Mouse (Mus musculus): ENCODE data around the gene Jazf1. TPM values are rescaled to one million over a fixed set of nuclear protein-coding genes. Genes with fewer than 3 reads are reported as not detected.

Jazf1 gene
- polyA plus RNA-seq, 1 experiment from 2014 or later, result 8.8 TPM

DNA sequence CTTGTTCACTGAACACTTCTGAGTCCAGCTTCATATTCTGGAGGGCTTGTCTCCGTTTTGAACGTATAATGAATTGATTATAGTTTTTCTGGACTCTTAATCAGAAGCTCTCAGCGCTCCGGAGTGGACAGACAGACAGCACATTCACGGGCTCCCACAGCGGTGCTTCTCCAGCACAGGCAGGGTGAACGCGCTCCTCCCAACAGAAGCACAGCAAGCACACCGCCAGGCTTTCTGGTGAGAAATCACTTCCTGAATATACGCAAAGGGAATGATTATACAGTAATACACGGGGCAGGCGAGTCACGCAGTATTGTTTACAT is 174.0 kb downstream of the Jazf1 start:
- no peaks in the 10 kb centered on the region for H3K36me3 ChIP-seq
- no peak overlapping the region for H3K9ac ChIP-seq
- no peak overlapping the region for H3K27ac ChIP-seq
- 53% methylated on average over 13 of the region's 13 CpGs for WGBS
- no peaks in the 10 kb centered on the region for H3K9me3 ChIP-seq
- ATAC-seq (ENCODE audit: insufficient number of reproducible peaks, insufficient read depth, low FRiP score, low TSS enrichment), result no peak
- H3K27me3 ChIP-seq, result no peaks in the 10 kb centered on the region
- peaks cover 5% of the 10 kb centered on the region; the same call in 1 of the 2 replicates for H3K4me1 ChIP-seq
- H3K4me2 ChIP-seq (replicated peaks), result no peak overlapping the region
- no peak overlapping the region for H3K4me3 ChIP-seq

DNA sequence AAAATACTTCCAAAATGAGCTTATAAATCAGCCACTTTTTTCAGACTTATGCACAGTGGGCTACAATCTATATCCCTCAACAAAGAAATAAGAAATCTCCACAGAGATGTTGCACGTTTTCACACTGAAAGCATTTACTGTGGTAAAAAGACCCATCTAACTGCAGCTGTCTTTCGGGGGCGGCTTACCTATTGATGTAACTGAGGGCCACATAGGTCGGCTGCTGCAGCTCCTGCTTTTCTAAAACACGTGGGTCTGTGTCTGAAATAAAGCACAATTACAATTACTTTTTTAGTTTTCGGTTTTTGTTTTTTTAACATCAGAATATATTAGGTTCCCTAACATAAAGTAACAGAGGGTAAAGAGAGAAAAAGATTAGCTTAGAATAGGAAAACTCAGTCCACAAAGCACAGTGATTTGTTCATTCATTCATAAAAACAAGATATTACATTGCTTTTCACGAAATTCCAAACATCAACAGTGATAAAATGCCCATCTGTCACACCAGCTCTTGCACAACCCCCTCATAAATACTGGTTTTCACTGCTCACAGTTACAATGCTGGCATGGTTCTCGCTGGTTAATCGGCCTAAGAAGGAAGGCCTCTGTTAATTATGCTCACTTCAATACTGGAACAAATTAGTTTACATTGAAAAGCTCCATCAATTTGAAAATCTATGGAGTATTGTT is 174.5 kb downstream of the Jazf1 start:
- H3K4me2 ChIP-seq (replicated peaks), result no peak overlapping the region
- H3K9me3 ChIP-seq, result no peaks in the 10 kb centered on the region
- WGBS, result 47% methylated on average over 9 of the region's 9 CpGs
- H3K27me3 ChIP-seq, result no peaks in the 10 kb centered on the region
- H3K36me3 ChIP-seq, result no peaks in the 10 kb centered on the region
- no peak overlapping the region for H3K27ac ChIP-seq
- ATAC-seq (ENCODE audit: insufficient number of reproducible peaks, insufficient read depth, low FRiP score, low TSS enrichment), result no peak
- H3K4me1 ChIP-seq, result peaks cover 5% of the 10 kb centered on the region; the same call in 1 of the 2 replicates
- no peak overlapping the region for H3K4me3 ChIP-seq
- H3K9ac ChIP-seq, result no peak overlapping the region

GRCm38 (mm10) chr6:52892978-52893377 is 175.5 kb downstream of the Jazf1 start:
- Histone ChIP-seq H3K4me2 (replicated peaks) (no peak overlapping the region), H3K27me3 (no peaks in the 10 kb centered on the region), H3K9ac (no peak overlapping the region), H3K9me3 (no peaks in the 10 kb centered on the region), H3K36me3 (no peaks in the 10 kb centered on the region), H3K27ac (no peak overlapping the region), H3K4me1 (peaks cover 5% of the 10 kb centered on the region; the same call in 1 of the 2 replicates), H3K4me3 (no peak overlapping the region)
- ATAC-seq (ENCODE audit: insufficient number of reproducible peaks, insufficient read depth, low FRiP score, low TSS enrichment), result no peak
- 77% methylated on average over 3 of the region's 3 CpGs for WGBS

DNA sequence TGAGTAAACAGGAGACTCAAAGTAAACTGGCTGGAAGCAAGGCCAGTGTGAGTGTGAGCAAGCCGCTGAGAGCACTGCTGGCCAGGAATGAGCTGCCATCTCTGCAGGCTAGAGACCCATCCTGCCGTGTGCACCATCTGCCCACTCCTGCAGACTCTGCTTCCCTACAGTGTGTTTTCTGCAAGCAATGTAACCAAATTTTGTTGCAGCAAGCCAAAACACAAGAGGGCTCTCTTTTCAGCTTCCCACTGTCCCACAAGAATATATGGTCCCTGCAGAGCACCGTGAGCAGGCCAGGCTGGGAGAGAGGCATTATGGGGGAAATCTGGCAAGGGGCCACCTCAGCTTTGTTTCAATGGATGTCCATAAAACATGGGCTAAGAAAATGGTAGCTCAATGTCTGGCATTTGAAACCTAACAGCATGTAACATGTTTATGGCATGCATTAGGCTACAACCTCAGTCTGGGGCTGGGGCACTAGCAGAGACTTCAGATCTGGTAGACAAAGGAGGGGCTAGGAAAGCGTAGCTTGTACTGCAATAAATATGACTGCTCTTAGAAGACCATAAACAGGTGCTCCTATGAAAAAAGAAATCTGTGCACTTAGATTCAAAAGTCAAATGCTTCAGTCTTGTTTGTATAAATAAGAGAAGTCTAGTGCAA is 180.8 kb downstream of the Jazf1 start:
- Histone ChIP-seq H3K27ac (no peak overlapping the region), H3K9me3 (no peaks in the 10 kb centered on the region), H3K36me3 (no peaks in the 10 kb centered on the region), H3K4me3 (no peak overlapping the region), H3K4me2 (replicated peaks) (no peak overlapping the region), H3K4me1 (no peaks in the 10 kb centered on the region), H3K9ac (no peak overlapping the region), H3K27me3 (no peaks in the 10 kb centered on the region)
- ATAC-seq (ENCODE audit: insufficient number of reproducible peaks, insufficient read depth, low FRiP score, low TSS enrichment), result no peak
- WGBS, result 76% methylated on average over 4 of the region's 4 CpGs

DNA sequence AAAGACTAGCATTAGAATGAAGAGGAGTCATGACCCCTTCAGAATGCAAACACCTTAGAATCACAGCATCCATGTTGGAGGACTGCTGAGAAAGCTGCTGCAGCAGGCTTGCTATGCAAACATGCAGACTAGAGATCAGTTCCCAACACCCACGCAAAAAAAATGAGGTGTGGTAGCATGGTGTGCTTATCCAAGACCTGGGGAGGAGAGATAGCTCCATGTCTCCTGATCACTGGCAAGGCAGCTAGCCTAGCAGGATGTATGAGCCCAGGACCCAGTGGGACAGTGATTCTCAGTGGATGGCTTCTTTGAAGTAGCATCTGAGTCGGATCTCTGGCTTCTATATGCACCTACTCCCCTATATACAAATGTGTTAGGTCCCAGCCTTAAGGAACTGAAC is 184.7 kb downstream of the Jazf1 start:
- Histone ChIP-seq H3K9me3 (no peaks in the 10 kb centered on the region), H3K9ac (no peak overlapping the region), H3K36me3 (no peaks in the 10 kb centered on the region), H3K4me1 (no peaks in the 10 kb centered on the region), H3K4me2 (replicated peaks) (no peak overlapping the region), H3K4me3 (no peak overlapping the region), H3K27me3 (no peaks in the 10 kb centered on the region), H3K27ac (no peak overlapping the region)
- ATAC-seq (ENCODE audit: insufficient number of reproducible peaks, insufficient read depth, low FRiP score, low TSS enrichment), result no peak
- WGBS, result 74% methylated on average over 2 of the region's 2 CpGs

GRCm38 (mm10) chr6:52877176-52877575 is 191.3 kb downstream of the Jazf1 start:
- H3K36me3 ChIP-seq, result no peaks in the 10 kb centered on the region
- H3K9me3 ChIP-seq, result no peaks in the 10 kb centered on the region
- no peak overlapping the region for H3K4me2 ChIP-seq (replicated peaks)
- no peak for ATAC-seq (ENCODE audit: insufficient number of reproducible peaks, insufficient read depth, low FRiP score, low TSS enrichment)
- no peak overlapping the region for H3K9ac ChIP-seq
- H3K4me3 ChIP-seq, result no peak overlapping the region
- no peaks in the 10 kb centered on the region for H3K4me1 ChIP-seq
- no peak overlapping the region for H3K27ac ChIP-seq
- no peaks in the 10 kb centered on the region for H3K27me3 ChIP-seq
- 36% methylated on average over 4 of the region's 4 CpGs for WGBS

DNA sequence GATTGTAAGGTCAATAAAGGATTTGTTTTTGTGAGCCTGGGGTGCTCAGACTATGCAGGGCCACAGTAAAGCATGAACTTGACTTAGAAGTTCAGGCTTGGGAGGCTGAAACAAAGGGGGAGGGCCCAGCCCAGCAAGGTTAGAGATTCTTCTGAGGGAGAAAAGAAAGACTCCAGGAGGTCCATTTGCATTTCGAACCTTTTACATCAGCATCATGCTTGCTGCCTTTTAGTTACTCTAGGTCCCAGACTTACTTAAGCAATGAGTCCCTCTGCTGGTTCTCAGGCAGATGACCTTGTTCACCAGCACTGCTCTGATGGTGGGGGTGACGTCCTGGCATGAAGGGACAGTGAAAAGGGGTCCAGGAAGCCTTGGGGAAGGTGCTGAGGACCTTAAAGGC is 197.1 kb downstream of the Jazf1 start:
- no peak for ATAC-seq (ENCODE audit: insufficient number of reproducible peaks, insufficient read depth, low FRiP score, low TSS enrichment)
- Histone ChIP-seq H3K27me3 (no peaks in the 10 kb centered on the region), H3K36me3 (no peaks in the 10 kb centered on the region), H3K4me1 (no peaks in the 10 kb centered on the region; the same call in none of the 2 replicates), H3K4me3 (no peak overlapping the region), H3K9ac (no peak overlapping the region), H3K9me3 (no peaks in the 10 kb centered on the region), H3K27ac (no peak overlapping the region), H3K4me2 (replicated peaks) (no peak overlapping the region)
- 31% methylated on average over 2 of the region's 2 CpGs for WGBS

DNA sequence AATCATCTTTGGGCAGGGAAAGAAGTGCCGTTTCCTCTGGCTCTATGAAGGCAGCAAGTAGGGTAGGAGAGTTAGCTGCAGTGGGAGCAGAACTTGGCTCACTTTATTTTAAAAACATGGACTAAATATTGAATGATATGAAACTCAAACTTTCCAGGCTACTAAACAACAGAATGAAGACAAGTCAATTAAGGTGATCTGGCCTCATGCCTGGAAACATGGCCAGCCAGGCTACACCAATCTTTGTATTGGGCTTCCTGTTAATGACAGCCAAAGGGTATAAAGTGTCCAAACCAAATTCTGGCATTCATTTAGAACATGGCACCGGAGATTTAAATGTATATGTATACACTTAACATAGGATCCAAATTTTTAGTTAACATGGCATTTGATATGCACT is 199.2 kb downstream of the Jazf1 start:
- no peak overlapping the region for H3K9ac ChIP-seq
- H3K4me1 ChIP-seq, result peaks cover 4% of the 10 kb centered on the region
- H3K4me2 ChIP-seq (replicated peaks), result no peak overlapping the region
- no peak for ATAC-seq (ENCODE audit: insufficient number of reproducible peaks, insufficient read depth, low FRiP score, low TSS enrichment)
- H3K4me3 ChIP-seq, result no peak overlapping the region
- no peaks in the 10 kb centered on the region for H3K27me3 ChIP-seq
- 54% methylated on average over 2 of the region's 2 CpGs for WGBS
- no peaks in the 10 kb centered on the region for H3K36me3 ChIP-seq
- H3K27ac ChIP-seq, result no peak overlapping the region
- H3K9me3 ChIP-seq, result no peaks in the 10 kb centered on the region

GRCm38 (mm10) chr6:52868352-52868751 is 200.1 kb downstream of the Jazf1 start:
- no peak for ATAC-seq (ENCODE audit: insufficient number of reproducible peaks, insufficient read depth, low FRiP score, low TSS enrichment)
- 75% methylated on average over 2 of the region's 2 CpGs for WGBS
- Histone ChIP-seq H3K27ac (no peak overlapping the region), H3K27me3 (no peaks in the 10 kb centered on the region), H3K4me2 (replicated peaks) (no peak overlapping the region), H3K4me3 (no peak overlapping the region), H3K4me1 (peaks cover 4% of the 10 kb centered on the region), H3K36me3 (no peaks in the 10 kb centered on the region), H3K9me3 (no peaks in the 10 kb centered on the region), H3K9ac (no peak overlapping the region)

DNA sequence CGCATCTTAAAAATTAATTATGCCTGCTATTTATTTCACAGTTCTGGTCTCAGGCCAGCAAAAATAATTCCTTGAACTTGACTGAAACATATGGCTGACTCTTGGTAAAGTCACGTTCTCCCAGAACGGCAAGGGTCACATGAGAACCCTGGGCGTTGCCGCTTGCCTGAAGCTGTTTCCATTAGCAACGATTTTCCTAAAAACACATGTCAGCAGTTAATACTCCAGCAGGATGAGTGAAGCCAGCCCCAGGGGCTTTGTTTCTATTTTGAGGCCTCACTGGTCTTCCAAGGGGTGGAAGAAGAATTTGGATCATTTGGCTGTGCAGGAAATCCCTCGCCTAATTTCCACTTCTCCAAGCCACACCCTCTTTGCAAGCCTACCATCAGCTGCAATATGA is 206.5 kb downstream of the Jazf1 start:
- Histone ChIP-seq H3K4me2 (replicated peaks) (no peak overlapping the region), H3K27ac (peak overlapping the region; percentile 69), H3K9me3 (no peaks in the 10 kb centered on the region), H3K4me1 (peaks cover 49% of the 10 kb centered on the region), H3K27me3 (no peaks in the 10 kb centered on the region), H3K36me3 (no peaks in the 10 kb centered on the region), H3K4me3 (no peak overlapping the region), H3K9ac (no peak overlapping the region)
- WGBS, result 20% methylated on average over 7 of the region's 7 CpGs
- no peak for ATAC-seq (ENCODE audit: insufficient number of reproducible peaks, insufficient read depth, low FRiP score, low TSS enrichment)

GRCm38 (mm10) chr6:52861186-52861820 is 207.1 kb downstream of the Jazf1 start:
- Histone ChIP-seq H3K27ac (peak overlapping the region; percentile 69), H3K27me3 (no peaks in the 10 kb centered on the region), H3K4me1 (peaks cover 49% of the 10 kb centered on the region), H3K4me2 (replicated peaks) (no peak overlapping the region), H3K4me3 (no peak overlapping the region), H3K9ac (no peak overlapping the region), H3K9me3 (no peaks in the 10 kb centered on the region), H3K36me3 (no peaks in the 10 kb centered on the region)
- no peak for ATAC-seq (ENCODE audit: insufficient number of reproducible peaks, insufficient read depth, low FRiP score, low TSS enrichment)
- 60% methylated on average over 9 of the region's 9 CpGs for WGBS

DNA sequence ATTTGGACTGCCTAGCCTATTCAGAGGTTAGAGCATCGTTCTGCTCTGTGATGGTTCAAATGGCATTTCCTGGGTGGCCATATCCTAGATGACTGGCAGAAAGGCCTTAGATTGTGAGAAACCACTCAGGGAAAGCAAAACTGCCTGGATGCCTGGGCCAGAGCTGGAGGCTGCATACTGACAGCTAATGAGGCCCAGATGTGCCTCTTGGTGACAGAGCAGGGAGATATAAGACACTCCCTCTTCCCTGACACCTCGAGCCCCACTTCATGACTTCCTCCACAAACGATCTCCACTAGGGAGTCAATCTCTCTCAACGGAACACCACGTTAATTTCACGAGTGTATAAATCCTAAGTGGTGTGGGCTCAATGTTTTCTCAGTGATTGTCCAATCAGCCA is 207.7 kb downstream of the Jazf1 start:
- H3K4me2 ChIP-seq (replicated peaks), result no peak overlapping the region
- H3K4me1 ChIP-seq, result peaks cover 49% of the 10 kb centered on the region
- H3K9me3 ChIP-seq, result no peaks in the 10 kb centered on the region
- WGBS, result 18% methylated on average over 6 of the region's 6 CpGs
- H3K4me3 ChIP-seq, result no peak overlapping the region
- H3K27me3 ChIP-seq, result no peaks in the 10 kb centered on the region
- H3K27ac ChIP-seq, result peak overlapping the region; percentile 69; the same call in 1 of the 2 replicates
- H3K9ac ChIP-seq, result no peak overlapping the region
- H3K36me3 ChIP-seq, result no peaks in the 10 kb centered on the region
- no peak for ATAC-seq (ENCODE audit: insufficient number of reproducible peaks, insufficient read depth, low FRiP score, low TSS enrichment)
